Mouse (Mus musculus) forebrain, embryonic 15.5 days (tissue): ENCODE measurements around the gene Mapk8ip2. TPM values are rescaled to one million over a fixed set of nuclear protein-coding genes. Genes with fewer than 3 reads are reported as not detected.

Experiments
- ATAC-seq: fragments of 200-750 bp; cut with Nextera tagmentation; replicated peaks from 2 replicates; pipeline ENCODE4 v1.8.0; 2017; ENCODE audit warnings: mild to moderate bottlenecking, moderate TSS enrichment, moderate library complexity
- H3K27ac ChIP-seq: fragments of 300-500 bp; sonication (generic); replicated peaks from 2 replicates; pipeline ENCODE4 v1.5.1; 2015; ENCODE audit warnings: mild to moderate bottlenecking, inconsistent platforms
- H3K27me3 ChIP-seq: fragments of 300-500 bp; sonication (generic); 2 replicates; pipeline ENCODE4 v1.6.1; 2015; ENCODE audit warnings: inconsistent platforms
- H3K36me3 ChIP-seq: fragments of 300-500 bp; sonication (generic); 2 replicates; pipeline ENCODE4 v1.6.1; 2015; ENCODE audit warnings: mild to moderate bottlenecking, inconsistent platforms
- H3K4me1 ChIP-seq: fragments of 300-500 bp; sonication (generic); 2 replicates; pipeline ENCODE4 v1.6.1; 2015; ENCODE audit warnings: inconsistent platforms
- H3K4me2 ChIP-seq: fragments of 300-500 bp; sonication (generic); replicated peaks from 2 replicates; pipeline ENCODE4 v1.6.1; 2015; ENCODE audit warnings: mild to moderate bottlenecking, inconsistent platforms
- H3K4me3 ChIP-seq: fragments of 300-500 bp; sonication (generic); 2 replicates; pipeline ENCODE4 v1.5.1; 2015; ENCODE audit warnings: mild to moderate bottlenecking, inconsistent platforms
- H3K9ac ChIP-seq: fragments of 300-500 bp; sonication (generic); replicated peaks from 2 replicates; pipeline ENCODE4 v1.6.1; 2015; ENCODE audit warnings: mild to moderate bottlenecking, inconsistent platforms
- H3K9me3 ChIP-seq: fragments of 300-500 bp; sonication (generic); 2 replicates; pipeline ENCODE4 v1.6.1; 2016; ENCODE audit warnings: inconsistent platforms
- WGBS: fragments of 180-500 bp; shearing (Covaris S2); methylation state at CpG from one replicate; pipeline ENCODE4 v1.1.7; 2015; ENCODE audit warnings: mixed read lengths; 5-methylcytosine and 5-hydroxymethylcytosine counted together
- polyA plus RNA-seq: library from polyadenylated mRNA; unstranded; fragments of >200 nt; fragmentation: Nextera tagmentation; extraction: Ambion mirVana; gene quantifications from 2 replicates; pipeline ENCODE4 v1.2.1, GENCODE M21; 2015

Mapk8ip2 gene
- polyA plus RNA-seq, 1 experiment from 2014 or later = 68.2 TPM

GRCm38 (mm10) chr15:89496841-89497240 is 43.1 kb downstream of the Mapk8ip2 start:
- Histone ChIP-seq H3K4me3 (no peak overlapping the region), H3K9ac (no peak overlapping the region), H3K36me3 (no peaks in the 10 kb centered on the region), H3K27ac (no peak overlapping the region), H3K4me1 (peaks cover 17% of the 10 kb centered on the region), H3K9me3 (no peaks in the 10 kb centered on the region), H3K4me2 (no peak overlapping the region), H3K27me3 (peaks cover 7% of the 10 kb centered on the region; the same call in 1 of the 2 replicates)
- 19% methylated on average over 2 of the region's 2 CpGs for WGBS
- no peak for ATAC-seq

- Histone ChIP-seq H3K4me3 (no peak overlapping the region), H3K4me1 (peaks cover 17% of the 10 kb centered on the region), H3K36me3 (no peaks in the 10 kb centered on the region), H3K9ac (no peak overlapping the region), H3K27ac (no peak overlapping the region), H3K27me3 (peaks cover 7% of the 10 kb centered on the region; the same call in 1 of the 2 replicates), H3K9me3 (no peaks in the 10 kb centered on the region), H3K4me2 (no peak overlapping the region)
- ATAC-seq = no peak
- 26% methylated on average over 4 of the region's 4 CpGs for WGBS
Observed at GRCm38 (mm10) chr15:89497391-89498048, 43.8 kb downstream of the Mapk8ip2 start.

GRCm38 (mm10) chr15:89498049-89498960 is 44.6 kb downstream of the Mapk8ip2 start:
- peak overlapping the region; percentile 76 for H3K27ac ChIP-seq
- peaks cover 17% of the 10 kb centered on the region for H3K4me1 ChIP-seq
- peak overlapping the region; percentile 92 for H3K4me3 ChIP-seq
- no peaks in the 10 kb centered on the region for H3K9me3 ChIP-seq
- peak overlapping the region; percentile 70 for H3K9ac ChIP-seq
- no peaks in the 10 kb centered on the region for H3K36me3 ChIP-seq
- peak; percentile 38 for ATAC-seq
- peaks cover 7% of the 10 kb centered on the region; the same call in 1 of the 2 replicates for H3K27me3 ChIP-seq
- WGBS = 3% methylated on average over 41 of the region's 41 CpGs
- H3K4me2 ChIP-seq = peak overlapping the region; percentile 81

- peak within 1 kb of the TSS; percentile 76 for H3K27ac ChIP-seq
- peak within 1 kb of the TSS; percentile 92 for H3K4me3 ChIP-seq
- peak within 1 kb of the TSS; percentile 81 for H3K4me2 ChIP-seq
- no peaks in the 10 kb centered on the region for H3K9me3 ChIP-seq
- peak within 1 kb of the TSS; percentile 70 for H3K9ac ChIP-seq
- peaks cover 4% of the 10 kb centered on the region; the same call in 1 of the 2 replicates for H3K36me3 ChIP-seq
- peak; percentile 59 for ATAC-seq
- peaks cover 17% of the 10 kb centered on the region for H3K4me1 ChIP-seq
- under 1% methylated on average over 57 of the region's 72 CpGs for WGBS
- peaks cover 7% of the 10 kb centered on the region; the same call in 1 of the 2 replicates for H3K27me3 ChIP-seq
Observed at GRCm38 (mm10) chr15:89498961-89499688, 45.4 kb downstream of the Mapk8ip2 start, which contains the start of gene Shank3. Gene Shank3 (plus strand): TSS chr15:89499623.

GRCm38 (mm10) chr15:89499784-89500220 is 46.1 kb downstream of the Mapk8ip2 start:
- H3K4me1 ChIP-seq = peaks cover 17% of the 10 kb centered on the region
- H3K27me3 ChIP-seq = peaks cover 7% of the 10 kb centered on the region; the same call in 1 of the 2 replicates
- peak; percentile 79 for ATAC-seq
- 2% methylated on average over 34 of the region's 60 CpGs for WGBS
- H3K4me3 ChIP-seq = peak overlapping the region; percentile 92
- peak overlapping the region; percentile 76 for H3K27ac ChIP-seq
- H3K9me3 ChIP-seq = no peaks in the 10 kb centered on the region
- peak overlapping the region; percentile 81 for H3K4me2 ChIP-seq
- peaks cover 4% of the 10 kb centered on the region; the same call in 1 of the 2 replicates for H3K36me3 ChIP-seq
- H3K9ac ChIP-seq = peak overlapping the region; percentile 70

GRCm38 (mm10) chr15:89500221-89500791 is 46.6 kb downstream of the Mapk8ip2 start:
- Histone ChIP-seq H3K27ac (peak overlapping the region; percentile 76), H3K4me3 (peak overlapping the region; percentile 92), H3K36me3 (peaks cover 4% of the 10 kb centered on the region; the same call in 1 of the 2 replicates), H3K9me3 (no peaks in the 10 kb centered on the region), H3K9ac (peak overlapping the region; percentile 70), H3K27me3 (peaks cover 7% of the 10 kb centered on the region; the same call in 1 of the 2 replicates), H3K4me1 (peaks cover 17% of the 10 kb centered on the region), H3K4me2 (peak overlapping the region; percentile 81)
- WGBS = under 1% methylated on average over 35 of the region's 35 CpGs
- ATAC-seq = peak; percentile 45

- Histone ChIP-seq H3K36me3 (peaks cover 4% of the 10 kb centered on the region; the same call in 1 of the 2 replicates), H3K9me3 (no peaks in the 10 kb centered on the region), H3K9ac (no peak overlapping the region), H3K4me2 (no peak overlapping the region), H3K27me3 (peaks cover 7% of the 10 kb centered on the region; the same call in 1 of the 2 replicates), H3K4me3 (no peak overlapping the region), H3K27ac (no peak overlapping the region), H3K4me1 (peaks cover 17% of the 10 kb centered on the region)
- no peak for ATAC-seq
- WGBS = 83% methylated on average over 3 of the region's 3 CpGs
Observed at GRCm38 (mm10) chr15:89501321-89501720, 47.6 kb downstream of the Mapk8ip2 start.

GRCm38 (mm10) chr15:89504838-89505237 is 51.1 kb downstream of the Mapk8ip2 start:
- no peak for ATAC-seq
- no peak overlapping the region for H3K27ac ChIP-seq
- H3K4me3 ChIP-seq = no peak overlapping the region
- H3K36me3 ChIP-seq = peaks cover 9% of the 10 kb centered on the region; the same call in 1 of the 2 replicates
- H3K9me3 ChIP-seq = no peaks in the 10 kb centered on the region
- no peak overlapping the region for H3K9ac ChIP-seq
- WGBS = 95% methylated on average over 9 of the region's 9 CpGs
- H3K4me1 ChIP-seq = peaks cover 6% of the 10 kb centered on the region
- no peak overlapping the region for H3K4me2 ChIP-seq
- H3K27me3 ChIP-seq = no peaks in the 10 kb centered on the region

GRCm38 (mm10) chr15:89507751-89508150 is 54.0 kb downstream of the Mapk8ip2 start:
- H3K36me3 ChIP-seq = peaks cover 9% of the 10 kb centered on the region; the same call in 1 of the 2 replicates
- 95% methylated on average over 8 of the region's 8 CpGs for WGBS

GRCm38 (mm10) chr15:89512679-89513078 is 59.0 kb downstream of the Mapk8ip2 start:
- WGBS = 75% methylated on average over 4 of the region's 4 CpGs

More at GRCm38 (mm10) chr15:89507751-89508150, 54.0 kb downstream of the Mapk8ip2 start:
- no peak overlapping the region for H3K27ac ChIP-seq
- no peak overlapping the region for H3K4me2 ChIP-seq
- H3K4me1 ChIP-seq = no peaks in the 10 kb centered on the region
- H3K9me3 ChIP-seq = no peaks in the 10 kb centered on the region
- no peak overlapping the region for H3K4me3 ChIP-seq
- no peak overlapping the region for H3K9ac ChIP-seq
- ATAC-seq = no peak
- no peaks in the 10 kb centered on the region for H3K27me3 ChIP-seq

More at GRCm38 (mm10) chr15:89512679-89513078, 59.0 kb downstream of the Mapk8ip2 start:
- no peak overlapping the region for H3K9ac ChIP-seq
- H3K4me3 ChIP-seq = no peak overlapping the region
- no peak overlapping the region for H3K4me2 ChIP-seq
- H3K36me3 ChIP-seq = no peaks in the 10 kb centered on the region
- no peak overlapping the region for H3K27ac ChIP-seq
- no peaks in the 10 kb centered on the region for H3K27me3 ChIP-seq
- no peaks in the 10 kb centered on the region for H3K9me3 ChIP-seq
- no peaks in the 10 kb centered on the region for H3K4me1 ChIP-seq
- no peak for ATAC-seq
